28 mouse cellular contexts compared by ENCODE assay signal in the genomic region with DNA sequence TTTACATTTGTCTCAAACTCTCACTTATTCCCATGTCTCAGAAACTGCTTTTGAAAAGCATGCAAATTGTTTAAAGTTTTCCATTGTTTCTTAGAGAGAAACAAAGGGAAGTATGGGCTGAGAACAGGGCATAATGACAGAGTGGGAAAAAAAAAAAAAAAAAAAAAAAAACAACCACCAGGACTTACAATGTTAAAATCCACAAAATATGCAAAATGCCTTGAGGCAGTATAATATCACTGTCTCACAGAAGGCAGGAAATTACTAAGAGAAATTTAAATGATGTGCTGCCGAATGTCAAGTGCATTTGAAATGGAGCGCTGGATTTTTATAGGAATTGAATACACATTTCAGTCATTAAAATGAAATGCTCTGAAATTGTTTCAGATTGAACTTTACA. TPM values are rescaled to one million over a fixed set of nuclear protein-coding genes. Genes with fewer than 3 reads are reported as not detected.
DNase-seq lines count a peak whose midpoint lies in the region; ATAC-seq and TF ChIP-seq lines count a peak whose summit lies in the region.
"Had no signal": no experiment of that assay in that cellular context is flagged by ENCODE, and none has a peak within 500 bp of the region (broad histone marks: within the 10 kb centered on the region; RNA-seq: fewer than 3 reads in every experiment).

No protein-coding gene starts in this region.

- H3K4me3 ChIP-seq in forebrain, embryonic 16.5 days (replicated peaks; ENCODE audit: low read length), result no peak overlapping the region
- no peak overlapping the region for H3K4me3 ChIP-seq in forebrain, embryonic 15.5 days
- H3K4me3 ChIP-seq in midbrain, embryonic 14.5 days (replicated peaks; ENCODE audit: low read depth, low read length), result no peak overlapping the region
- H3K4me3 ChIP-seq in midbrain, embryonic 13.5 days (replicated peaks), result no peak overlapping the region
- H3K4me3 ChIP-seq in midbrain, embryonic 16.5 days (ENCODE audit: low read depth, low read length), result no peak overlapping the region
- no peak overlapping the region for H3K4me3 ChIP-seq in midbrain, postnatal 0 days (ENCODE audit: low read depth, low read length)
- H3K4me3 ChIP-seq: embryonic facial prominence, embryonic 13.5 days; embryonic facial prominence, embryonic 15.5 days; erythroblast, embryonic 14.5 days; forebrain, embryonic 10.5 days; forebrain, embryonic 12.5 days had no signal

- no peaks in the 10 kb centered on the region for H3K27me3 ChIP-seq in forebrain, embryonic 16.5 days (replicated peaks; ENCODE audit: control insufficient read depth, insufficient read depth, low read length)
- H3K27me3 ChIP-seq in forebrain, embryonic 15.5 days, result no peaks in the 10 kb centered on the region
- H3K27me3 ChIP-seq in midbrain, embryonic 14.5 days (ENCODE audit: control insufficient read depth, insufficient read depth, low read length), result no peaks in the 10 kb centered on the region
- no peaks in the 10 kb centered on the region for H3K27me3 ChIP-seq in midbrain, embryonic 13.5 days
- no peaks in the 10 kb centered on the region for H3K27me3 ChIP-seq in midbrain, embryonic 16.5 days (ENCODE audit: control insufficient read depth, insufficient read depth, low read depth, low read length)
- H3K27me3 ChIP-seq in midbrain, postnatal 0 days (ENCODE audit: insufficient read depth, low read length), result no peaks in the 10 kb centered on the region
- H3K27me3 ChIP-seq: CH12.LX; embryonic facial prominence, embryonic 13.5 days; embryonic facial prominence, embryonic 15.5 days; forebrain, embryonic 12.5 days had no signal

- H3K36me3 ChIP-seq in forebrain, embryonic 16.5 days (ENCODE audit: control insufficient read depth, insufficient read depth), result no peaks in the 10 kb centered on the region
- H3K36me3 ChIP-seq in forebrain, embryonic 15.5 days, result no peaks in the 10 kb centered on the region
- H3K36me3 ChIP-seq in midbrain, embryonic 14.5 days (ENCODE audit: control insufficient read depth, insufficient read depth, low read length), result no peaks in the 10 kb centered on the region
- no peaks in the 10 kb centered on the region for H3K36me3 ChIP-seq in midbrain, embryonic 13.5 days
- no peaks in the 10 kb centered on the region for H3K36me3 ChIP-seq in midbrain, embryonic 16.5 days (ENCODE audit: control insufficient read depth, insufficient read depth, low read length)
- H3K36me3 ChIP-seq in midbrain, postnatal 0 days (ENCODE audit: insufficient read depth, low read length), result no peaks in the 10 kb centered on the region
- H3K36me3 ChIP-seq: embryonic facial prominence, embryonic 13.5 days; embryonic facial prominence, embryonic 15.5 days; forebrain, embryonic 10.5 days; forebrain, embryonic 12.5 days; G1E had no signal

- no peak overlapping the region for H3K9ac ChIP-seq in forebrain, embryonic 16.5 days (replicated peaks; ENCODE audit: low read depth, low read length)
- H3K9ac ChIP-seq in forebrain, embryonic 15.5 days (replicated peaks), result no peak overlapping the region
- no peak overlapping the region for H3K9ac ChIP-seq in midbrain, embryonic 14.5 days (replicated peaks; ENCODE audit: low read length)
- no peak overlapping the region for H3K9ac ChIP-seq in midbrain, embryonic 13.5 days (replicated peaks)
- no peak overlapping the region for H3K9ac ChIP-seq in midbrain, embryonic 16.5 days (ENCODE audit: low read depth, low read length)
- H3K9ac ChIP-seq in midbrain, postnatal 0 days (replicated peaks; ENCODE audit: low read length, poor library complexity, severe bottlenecking), result no peak overlapping the region
- H3K9ac ChIP-seq: embryonic facial prominence, embryonic 13.5 days; embryonic facial prominence, embryonic 15.5 days; forebrain, embryonic 12.5 days had no signal

- 74% methylated on average over 2 of the region's 2 CpGs for WGBS in forebrain, embryonic 16.5 days
- 70% methylated on average over 2 of the region's 2 CpGs for WGBS in forebrain, embryonic 15.5 days
- WGBS in midbrain, embryonic 14.5 days, result 72% methylated on average over 2 of the region's 2 CpGs
- 87% methylated on average over 2 of the region's 2 CpGs for WGBS in midbrain, embryonic 13.5 days
- 71% methylated on average over 2 of the region's 2 CpGs for WGBS in midbrain, embryonic 16.5 days
- 50% methylated on average over 2 of the region's 2 CpGs for WGBS in midbrain, postnatal 0 days

- no peak overlapping the region for H3K27ac ChIP-seq in forebrain, embryonic 16.5 days (ENCODE audit: low read length)
- no peak overlapping the region for H3K27ac ChIP-seq in forebrain, embryonic 15.5 days (replicated peaks)
- H3K27ac ChIP-seq in midbrain, embryonic 14.5 days (replicated peaks; ENCODE audit: low read depth, low read length), result no peak overlapping the region
- no peak overlapping the region for H3K27ac ChIP-seq in midbrain, embryonic 13.5 days
- no peak overlapping the region for H3K27ac ChIP-seq in midbrain, embryonic 16.5 days (ENCODE audit: low read length)
- no peak overlapping the region for H3K27ac ChIP-seq in midbrain, postnatal 0 days (ENCODE audit: low read depth, low read length)
- H3K27ac ChIP-seq: embryonic facial prominence, embryonic 13.5 days; embryonic facial prominence, embryonic 15.5 days; forebrain, embryonic 10.5 days; forebrain, embryonic 12.5 days had no signal

- TF ChIP-seq CTCF in midbrain, postnatal 0 days (IDR thresholded peaks at IDR 0.05), result no peak

- DNase-seq in midbrain, embryonic 14.5 days, result peak; percentile 66
- DNase-seq in midbrain, postnatal 0 days (ENCODE audit: low spot score), result no peak
- DNase-seq: adrenal gland, adult 8-10 months; adrenal gland, postnatal 14 days; adrenal gland, postnatal 36 days; B cell, adult 2 months; cerebellum, adult 11 months; cerebellum, adult 18-20 months; cerebellum, adult 8-10 months; cerebellum, adult 9-11 months; cerebellum, postnatal 14 days; cerebellum, postnatal 36 days; embryo, embryonic 11 days had no signal

- H3K4me2 ChIP-seq in forebrain, embryonic 16.5 days (ENCODE audit: low read length), result no peak overlapping the region
- no peak overlapping the region for H3K4me2 ChIP-seq in forebrain, embryonic 15.5 days (replicated peaks)
- H3K4me2 ChIP-seq in midbrain, embryonic 14.5 days (ENCODE audit: low read length), result no peak overlapping the region
- H3K4me2 ChIP-seq in midbrain, embryonic 13.5 days (replicated peaks), result no peak overlapping the region
- H3K4me2 ChIP-seq in midbrain, embryonic 16.5 days (ENCODE audit: low read length), result no peak overlapping the region
- no peak overlapping the region for H3K4me2 ChIP-seq in midbrain, postnatal 0 days (ENCODE audit: low read depth, low read length, poor library complexity, severe bottlenecking)
- H3K4me2 ChIP-seq: embryonic facial prominence, embryonic 13.5 days; embryonic facial prominence, embryonic 15.5 days; forebrain, embryonic 12.5 days had no signal

- no peaks in the 10 kb centered on the region for H3K9me3 ChIP-seq in forebrain, embryonic 16.5 days (ENCODE audit: control insufficient read depth, low read length)
- H3K9me3 ChIP-seq in forebrain, embryonic 15.5 days, result no peaks in the 10 kb centered on the region
- no peaks in the 10 kb centered on the region for H3K9me3 ChIP-seq in midbrain, embryonic 14.5 days (ENCODE audit: control insufficient read depth, low read length)
- no peaks in the 10 kb centered on the region for H3K9me3 ChIP-seq in midbrain, embryonic 13.5 days
- H3K9me3 ChIP-seq in midbrain, embryonic 16.5 days (replicated peaks; ENCODE audit: control insufficient read depth, low read length, poor library complexity, severe bottlenecking), result no peaks in the 10 kb centered on the region
- no peaks in the 10 kb centered on the region for H3K9me3 ChIP-seq in midbrain, postnatal 0 days (ENCODE audit: low read length)
- H3K9me3 ChIP-seq: embryonic facial prominence, embryonic 13.5 days; embryonic facial prominence, embryonic 15.5 days; forebrain, embryonic 10.5 days; forebrain, embryonic 12.5 days; G1E had no signal

- H3K4me1 ChIP-seq in forebrain, embryonic 16.5 days (replicated peaks; ENCODE audit: control insufficient read depth, insufficient read depth, low read length), result no peaks in the 10 kb centered on the region
- H3K4me1 ChIP-seq in forebrain, embryonic 15.5 days, result no peaks in the 10 kb centered on the region
- no peaks in the 10 kb centered on the region for H3K4me1 ChIP-seq in midbrain, embryonic 14.5 days (ENCODE audit: control insufficient read depth, insufficient read depth, low read length)
- H3K4me1 ChIP-seq in midbrain, embryonic 13.5 days (replicated peaks), result no peaks in the 10 kb centered on the region
- H3K4me1 ChIP-seq in midbrain, embryonic 16.5 days (ENCODE audit: control insufficient read depth, insufficient read depth, low read length), result no peaks in the 10 kb centered on the region
- no peaks in the 10 kb centered on the region for H3K4me1 ChIP-seq in midbrain, postnatal 0 days (ENCODE audit: insufficient read depth, low read length)
- H3K4me1 ChIP-seq: embryonic facial prominence, embryonic 13.5 days; embryonic facial prominence, embryonic 15.5 days; forebrain, embryonic 10.5 days; forebrain, embryonic 12.5 days had no signal

- ATAC-seq in forebrain, embryonic 16.5 days, result peak; percentile 18; the same call in 1 of the 2 replicates
- no peak for ATAC-seq in forebrain, embryonic 15.5 days (replicated peaks)
- no peak for ATAC-seq in midbrain, embryonic 14.5 days (ENCODE audit: low FRiP score, low TSS enrichment)
- ATAC-seq in midbrain, embryonic 13.5 days, result no peak
- 0 out of 2 replicates have a peak, but pooled peaks have one; percentile 51 for ATAC-seq in midbrain, embryonic 16.5 days
- ATAC-seq in midbrain, postnatal 0 days (ENCODE audit: low FRiP score), result no peak
- ATAC-seq: activated CD4-positive, CD25-positive, alpha-beta regulatory T cell, adult 4 months; CD4-positive, CD25-positive, alpha-beta regulatory T cell, adult 4 months; Patski had no signal

RNA-seq across cellular contexts. Expression of gene Themis, which starts 26.3 kb away (rescaled TPM):
- not detected in 2 replicates for polyA plus RNA-seq in forebrain, embryonic 16.5 days (2015; fragmentation: Nextera tagmentation; extraction: Ambion mirVana)
- polyA plus RNA-seq in forebrain, embryonic 15.5 days (2015; fragmentation: Nextera tagmentation; extraction: Ambion mirVana), result 0.06 and 0.10 TPM in 2 replicates
- polyA plus RNA-seq in midbrain, embryonic 14.5 days (2014; fragmentation: Nextera tagmentation; extraction: Ambion mirVana), result not detected in 2 replicates
- not detected in 2 replicates for polyA plus RNA-seq in midbrain, embryonic 13.5 days (2015; fragmentation: Nextera tagmentation; extraction: Ambion mirVana)
- polyA plus RNA-seq in midbrain, embryonic 16.5 days (2015; fragmentation: Nextera tagmentation; extraction: Ambion mirVana), result 0.05 TPM in 1 of 2 replicates, not detected in the other
- not detected in 2 replicates for total RNA-seq in midbrain, postnatal 0 days (2014; rRNA removed)
- not detected in 2 replicates for polyA plus RNA-seq in midbrain, postnatal 0 days (2015; fragmentation: Nextera tagmentation; extraction: Ambion mirVana)
- total RNA-seq: adrenal gland, postnatal 36 days; CH12.LX had no signal
- polyA plus RNA-seq: embryonic facial prominence, embryonic 13.5 days; embryonic facial prominence, embryonic 15.5 days; erythroblast, embryonic 14.5 days; forebrain, embryonic 10.5 days; forebrain, embryonic 12.5 days; frontal cortex, adult 2 months; G1E; Patski had no signal

Comparison
In these comparisons a context has a peak if more than half of its experiments do, and no peak if none do; other contexts are left out.
1. ATAC-seq: peak in forebrain, embryonic 16.5 days (single experiment) and midbrain, embryonic 16.5 days (single experiment); none in forebrain, embryonic 15.5 days (single experiment), midbrain, embryonic 14.5 days (single experiment), midbrain, embryonic 13.5 days (single experiment) and midbrain, postnatal 0 days (single experiment).